Mouse (Mus musculus) liver, adult 2 months (tissue): ENCODE measurements at regions not wholly inside any gene's neighbourhood (a gene's known extent, or its start where the extent isn't known, plus 50 kb on each side); places are given as distances from the start of the nearest gene placed in this dataset.

Experiments
- DNase-seq: peaks from one replicate; pipeline ENCODE4 v3.0.0-alpha.2; 2011; ENCODE audit warnings: low read depth, low spot score; ENCODE audit errors: extremely low read depth
- H3K27ac ChIP-seq: fragments of 200-500 bp; replicated peaks from 2 replicates; pipeline ENCODE4 v1.5.1; 2012; ENCODE audit warnings: low read depth, mild to moderate bottlenecking, control low read depth, inconsistent platforms, low read length; ENCODE audit not compliant: insufficient read depth
- H3K27me3 ChIP-seq: fragments of 200-500 bp; 2 replicates; pipeline ENCODE4 v1.6.1; 2012; ENCODE audit warnings: mild to moderate bottlenecking, moderate library complexity, low read length, inconsistent platforms; ENCODE audit not compliant: control insufficient read depth, insufficient read depth
- H3K36me3 ChIP-seq: fragments of 200-500 bp; 2 replicates; pipeline ENCODE4 v1.6.1; 2012; ENCODE audit warnings: low read length, inconsistent platforms; ENCODE audit not compliant: control insufficient read depth, insufficient read depth
- H3K4me1 ChIP-seq: fragments of 200-500 bp; 2 replicates; pipeline ENCODE4 v1.6.1; 2011; ENCODE audit warnings: low read length; ENCODE audit not compliant: control insufficient read depth, insufficient read depth
- H3K4me3 ChIP-seq: fragments of 200-500 bp; 2 replicates; pipeline ENCODE4 v1.5.1; 2011; ENCODE audit warnings: low read depth, mild to moderate bottlenecking, control low read depth, low read length, moderate library complexity; ENCODE audit not compliant: insufficient read depth
- H3K79me2 ChIP-seq: fragments of 200-500 bp; 2 replicates; pipeline ENCODE4 v1.6.1; 2012; ENCODE audit warnings: inconsistent platforms, mild to moderate bottlenecking, low read length, moderate library complexity; ENCODE audit not compliant: control insufficient read depth, insufficient read depth
- H3K9ac ChIP-seq: fragments of 200-500 bp; 2 replicates; pipeline ENCODE4 v1.6.1; 2012; ENCODE audit warnings: low read depth, mild to moderate bottlenecking, control low read depth, inconsistent platforms, low read length
- CTCF ChIP-seq: fragments of 200-500 bp; IDR thresholded peaks from 2 replicates; pipeline ENCODE4 v1.5.1; 2011; ENCODE audit warnings: low read depth, low read length, control low read depth
- POLR2A ChIP-seq: fragments of 200-500 bp; IDR thresholded peaks from 2 replicates; pipeline ENCODE4 v1.6.1; 2011; ENCODE audit warnings: low read length, control low read depth; ENCODE audit not compliant: insufficient read depth; ENCODE audit errors: extremely low read depth
- WGBS: fragments of 180-500 bp; shearing (Covaris S2); methylation state at CpG from one replicate; pipeline ENCODE4 v1.1.7; 2018; 5-methylcytosine and 5-hydroxymethylcytosine counted together

- no peak overlapping the region for H3K9ac ChIP-seq
- no peak for DNase-seq
- H3K36me3 ChIP-seq: no peaks in the 10 kb centered on the region
- WGBS: 81% methylated on average over 2 of the region's 2 CpGs
- H3K27ac ChIP-seq: no peak overlapping the region
- H3K27me3 ChIP-seq: no peaks in the 10 kb centered on the region
- no peak overlapping the region for H3K4me3 ChIP-seq
- H3K79me2 ChIP-seq: no peaks in the 10 kb centered on the region
- no peaks in the 10 kb centered on the region for H3K4me1 ChIP-seq
- no peak for TF ChIP-seq CTCF
- no peak for TF ChIP-seq POLR2A
These were observed 356.2 kb downstream of the Nup35 start for GRCm38 (mm10) chr2:80973217-80973616.

- WGBS: 80% methylated on average over 1 of the region's 1 CpGs
- Histone ChIP-seq H3K4me3 (no peak overlapping the region), H3K27ac (no peak overlapping the region), H3K4me1 (no peaks in the 10 kb centered on the region), H3K79me2 (no peaks in the 10 kb centered on the region), H3K9ac (no peak overlapping the region), H3K36me3 (no peaks in the 10 kb centered on the region), H3K27me3 (no peaks in the 10 kb centered on the region)
- TF ChIP-seq POLR2A (no peak), CTCF (no peak)
- DNase-seq: no peak
These were observed 381.3 kb downstream of the Nup35 start for GRCm38 (mm10) chr2:80998296-80998695.

DNA sequence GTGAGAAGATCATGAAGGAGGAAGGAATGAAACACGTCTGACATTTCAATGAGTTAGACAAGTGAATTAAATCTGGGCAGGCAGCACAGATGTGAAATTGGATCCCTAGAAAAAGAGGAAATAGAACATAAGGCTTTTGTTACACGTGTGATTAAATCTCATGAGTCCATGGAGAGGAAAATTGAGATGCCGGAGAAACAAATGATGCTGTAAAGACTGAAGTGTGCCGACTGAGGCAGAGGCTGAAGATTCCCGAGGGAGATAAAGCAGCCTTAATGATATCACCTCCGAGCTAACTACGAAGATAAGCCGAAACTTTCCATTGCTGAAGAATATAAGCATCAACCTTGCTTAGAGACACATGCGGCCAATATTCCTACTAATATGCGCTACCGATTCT lies 390.0 kb downstream of the Nup35 start:
- H3K27me3 ChIP-seq: no peaks in the 10 kb centered on the region
- no peak for TF ChIP-seq POLR2A
- TF ChIP-seq CTCF: no peak
- DNase-seq: no peak
- no peaks in the 10 kb centered on the region for H3K36me3 ChIP-seq
- no peaks in the 10 kb centered on the region for H3K79me2 ChIP-seq
- H3K27ac ChIP-seq: no peak overlapping the region
- 85% methylated on average over 11 of the region's 11 CpGs for WGBS
- no peak overlapping the region for H3K4me3 ChIP-seq
- H3K4me1 ChIP-seq: no peaks in the 10 kb centered on the region
- no peak overlapping the region for H3K9ac ChIP-seq

GRCm38 (mm10) chr2:81023620-81024019 lies 406.6 kb downstream of the Nup35 start:
- no peak overlapping the region for H3K27ac ChIP-seq
- WGBS: 75% methylated on average over 3 of the region's 3 CpGs
- H3K4me1 ChIP-seq: no peaks in the 10 kb centered on the region
- no peaks in the 10 kb centered on the region for H3K79me2 ChIP-seq
- no peak overlapping the region for H3K9ac ChIP-seq
- no peak overlapping the region for H3K4me3 ChIP-seq
- no peak for TF ChIP-seq POLR2A
- TF ChIP-seq CTCF: no peak
- DNase-seq: no peak
- H3K36me3 ChIP-seq: no peaks in the 10 kb centered on the region
- no peaks in the 10 kb centered on the region for H3K27me3 ChIP-seq
